26 mouse cellular contexts compared by ENCODE assay signal in genomic region chr13:19562510-19562909, GRCm38 (mm10). TPM values are rescaled to one million over a fixed set of nuclear protein-coding genes. Genes with fewer than 3 reads are reported as not detected.
DNase-seq lines count a peak whose midpoint lies in the region; ATAC-seq and TF ChIP-seq lines count a peak whose summit lies in the region.
"Had no signal": no experiment of that assay in that cellular context is flagged by ENCODE, and none has a peak within 500 bp of the region (broad histone marks: within the 10 kb centered on the region; RNA-seq: fewer than 3 reads in every experiment).

No protein-coding gene starts in this region.

- 60% methylated on average over 1 of the region's 1 CpGs for WGBS in kidney, postnatal 0 days

- H3K27ac ChIP-seq in kidney, postnatal 0 days, result no peak overlapping the region
- H3K27ac ChIP-seq in left cerebral cortex, adult 2 months, result no peak overlapping the region
- H3K27ac ChIP-seq: forebrain, embryonic 10.5 days; forebrain, embryonic 13.5 days; heart, embryonic 15.5 days; hindbrain, embryonic 10.5 days; hindbrain, embryonic 13.5 days had no signal

- no peaks in the 10 kb centered on the region for H3K9me3 ChIP-seq in kidney, postnatal 0 days (replicated peaks; ENCODE audit: low read length)
- H3K9me3 ChIP-seq: forebrain, embryonic 10.5 days; forebrain, embryonic 13.5 days; heart, embryonic 12.5 days; heart, embryonic 15.5 days; hindbrain, embryonic 10.5 days; hindbrain, embryonic 13.5 days had no signal

- ATAC-seq in kidney, postnatal 0 days (replicated peaks; ENCODE audit: low FRiP score, low read depth), result no peak
- ATAC-seq: CD4-positive, CD25-positive, alpha-beta regulatory T cell, adult 4 months; forebrain, embryonic 13.5 days; forebrain, embryonic 16.5 days; hindbrain, embryonic 16.5 days had no signal

- no peak overlapping the region for H3K4me2 ChIP-seq in kidney, postnatal 0 days (ENCODE audit: low read length)
- H3K4me2 ChIP-seq: forebrain, embryonic 13.5 days; heart, embryonic 12.5 days; heart, embryonic 15.5 days; hindbrain, embryonic 13.5 days had no signal

- no peaks in the 10 kb centered on the region for H3K27me3 ChIP-seq in kidney, postnatal 0 days (ENCODE audit: insufficient read depth, low read length)
- H3K27me3 ChIP-seq: forebrain, embryonic 13.5 days; heart, embryonic 12.5 days; heart, embryonic 15.5 days; hindbrain, embryonic 13.5 days had no signal

- H3K9ac ChIP-seq in kidney, postnatal 0 days (ENCODE audit: low read depth, low read length), result no peak overlapping the region
- H3K9ac ChIP-seq: forebrain, embryonic 13.5 days; heart, embryonic 12.5 days; heart, embryonic 15.5 days; hindbrain, embryonic 13.5 days had no signal

- H3K4me1 ChIP-seq in kidney, postnatal 0 days (replicated peaks; ENCODE audit: insufficient read depth, low read length), result no peaks in the 10 kb centered on the region
- H3K4me1 ChIP-seq: forebrain, embryonic 10.5 days; forebrain, embryonic 13.5 days; heart, embryonic 12.5 days; heart, embryonic 15.5 days; hindbrain, embryonic 10.5 days; hindbrain, embryonic 13.5 days had no signal

- no peaks in the 10 kb centered on the region for H3K36me3 ChIP-seq in kidney, postnatal 0 days (ENCODE audit: insufficient read depth, low read length)
- H3K36me3 ChIP-seq: forebrain, embryonic 10.5 days; heart, embryonic 12.5 days; heart, embryonic 15.5 days; hindbrain, embryonic 10.5 days; hindbrain, embryonic 13.5 days had no signal

- H3K4me3 ChIP-seq in kidney, postnatal 0 days (replicated peaks; ENCODE audit: low read depth, low read length), result no peak overlapping the region
- no peak overlapping the region for H3K4me3 ChIP-seq in left cerebral cortex, adult 2 months
- H3K4me3 ChIP-seq: forebrain, embryonic 10.5 days; forebrain, embryonic 13.5 days; heart, embryonic 12.5 days; heart, embryonic 15.5 days; hindbrain, embryonic 10.5 days; hindbrain, embryonic 13.5 days had no signal

- TF ChIP-seq CTCF in kidney, postnatal 0 days (IDR thresholded peaks at IDR 0.05; ENCODE audit: low read depth), result no peak
- no peak for TF ChIP-seq CTCF in left cerebral cortex, adult 2 months (IDR thresholded peaks at IDR 0.05)

- peak; percentile 58 for DNase-seq in kidney, adult 9 months
- DNase-seq in kidney, postnatal 25 days, result no peak
- peak; percentile 46 for DNase-seq in kidney, postnatal 0 days (ENCODE audit: low spot score)
- no peak for DNase-seq in kidney, adult 8-10 months
- DNase-seq in kidney, postnatal 36 days, result peak; percentile 1 to 6
- no peak for DNase-seq in left cerebral cortex, adult 2 months (ENCODE audit: extremely low spot score in 1 of 2, low spot score in 2 of 2)
- DNase-seq: adrenal gland, adult 2 months; adrenal gland, postnatal 14 days; cerebellum, adult 11 months; cerebellum, adult 2 months; cerebellum, adult 9-11 months; cerebellum, postnatal 36 days; gastrocnemius, postnatal 25 days; heart, adult 18-20 months; heart, postnatal 10 days; heart, postnatal 36 days had no signal

- intact Hi-C loops in left cerebral cortex, adult 2 months (cut with DNase I), result no loop called here

RNA-seq across cellular contexts. Expression of gene Epdr1, which starts 57.2 kb away (rescaled TPM):
- polyA plus RNA-seq in kidney, postnatal 0 days (2015; fragmentation: Nextera tagmentation; extraction: Ambion mirVana), result 30.1 and 32.3 TPM in 2 replicates
- 10 to 100 TPM; 98.4 to 98.5 TPM for total RNA-seq in left cerebral cortex, adult 2 months (2021)
- total RNA-seq: MEL had no signal

Comparison
In these comparisons a context has a peak if more than half of its experiments do, and no peak if none do; other contexts are left out.
1. DNase-seq: peak in kidney, adult 9 months (single experiment), kidney, postnatal 0 days (single experiment) and kidney, postnatal 36 days (2 of 2); none in kidney, postnatal 25 days (0 of 2), kidney, adult 8-10 months (0 of 2) and left cerebral cortex, adult 2 months (0 of 2).